Mouse (Mus musculus) forebrain, embryonic 15.5 days (tissue): ENCODE results near the gene Fam83b. TPM values are rescaled to one million over a fixed set of nuclear protein-coding genes. Genes with fewer than 3 reads are reported as not detected.

ENCODE experiments used
- ATAC-seq: fragments of 200-750 bp; cut with Nextera tagmentation; replicated peaks from 2 replicates; pipeline ENCODE4 v1.8.0; 2017; ENCODE audit warnings: mild to moderate bottlenecking, moderate TSS enrichment, moderate library complexity
- H3K27ac ChIP-seq: fragments of 300-500 bp; sonication (generic); replicated peaks from 2 replicates; pipeline ENCODE4 v1.5.1; 2015; ENCODE audit warnings: mild to moderate bottlenecking, inconsistent platforms
- H3K27me3 ChIP-seq: fragments of 300-500 bp; sonication (generic); 2 replicates; pipeline ENCODE4 v1.6.1; 2015; ENCODE audit warnings: inconsistent platforms
- H3K36me3 ChIP-seq: fragments of 300-500 bp; sonication (generic); 2 replicates; pipeline ENCODE4 v1.6.1; 2015; ENCODE audit warnings: mild to moderate bottlenecking, inconsistent platforms
- H3K4me1 ChIP-seq: fragments of 300-500 bp; sonication (generic); 2 replicates; pipeline ENCODE4 v1.6.1; 2015; ENCODE audit warnings: inconsistent platforms
- H3K4me2 ChIP-seq: fragments of 300-500 bp; sonication (generic); replicated peaks from 2 replicates; pipeline ENCODE4 v1.6.1; 2015; ENCODE audit warnings: mild to moderate bottlenecking, inconsistent platforms
- H3K4me3 ChIP-seq: fragments of 300-500 bp; sonication (generic); 2 replicates; pipeline ENCODE4 v1.5.1; 2015; ENCODE audit warnings: mild to moderate bottlenecking, inconsistent platforms
- H3K9ac ChIP-seq: fragments of 300-500 bp; sonication (generic); replicated peaks from 2 replicates; pipeline ENCODE4 v1.6.1; 2015; ENCODE audit warnings: mild to moderate bottlenecking, inconsistent platforms
- H3K9me3 ChIP-seq: fragments of 300-500 bp; sonication (generic); 2 replicates; pipeline ENCODE4 v1.6.1; 2016; ENCODE audit warnings: inconsistent platforms
- WGBS: fragments of 180-500 bp; shearing (Covaris S2); methylation state at CpG from one replicate; pipeline ENCODE4 v1.1.7; 2015; ENCODE audit warnings: mixed read lengths; 5-methylcytosine and 5-hydroxymethylcytosine counted together
- polyA plus RNA-seq: library from polyadenylated mRNA; unstranded; fragments of >200 nt; fragmentation: Nextera tagmentation; extraction: Ambion mirVana; gene quantifications from 2 replicates; pipeline ENCODE4 v1.2.1, GENCODE M21; 2015

Gene Fam83b
- polyA plus RNA-seq, 1 experiment from 2014 or later = not detected

DNA sequence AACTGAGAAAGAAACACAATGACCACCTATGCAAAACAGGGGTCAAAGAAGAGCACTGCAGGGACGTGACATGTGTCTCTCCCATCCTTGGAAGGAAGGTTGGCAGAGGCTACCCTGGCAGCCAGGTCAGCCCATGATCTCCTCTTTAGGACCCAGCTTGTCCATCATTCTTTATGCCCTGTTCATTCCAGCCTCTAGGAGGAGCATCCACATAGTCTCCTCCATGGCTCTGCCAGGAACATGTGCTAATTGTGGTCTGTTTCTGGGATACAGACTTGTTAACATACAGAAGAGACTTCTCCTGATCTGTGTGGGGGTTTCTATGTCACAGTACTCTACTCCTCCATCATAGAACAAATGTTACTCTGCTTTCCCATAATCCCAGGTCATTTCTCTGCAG lies 48.3 kb downstream of the Fam83b start:
- H3K4me2 ChIP-seq = no peak overlapping the region
- no peak for ATAC-seq
- no peaks in the 10 kb centered on the region for H3K9me3 ChIP-seq
- H3K9ac ChIP-seq = no peak overlapping the region
- no peak overlapping the region for H3K4me3 ChIP-seq
- 76% methylated on average over 1 of the region's 1 CpGs for WGBS
- H3K4me1 ChIP-seq = no peaks in the 10 kb centered on the region
- no peaks in the 10 kb centered on the region for H3K27me3 ChIP-seq
- H3K36me3 ChIP-seq = no peaks in the 10 kb centered on the region
- no peak overlapping the region for H3K27ac ChIP-seq

DNA sequence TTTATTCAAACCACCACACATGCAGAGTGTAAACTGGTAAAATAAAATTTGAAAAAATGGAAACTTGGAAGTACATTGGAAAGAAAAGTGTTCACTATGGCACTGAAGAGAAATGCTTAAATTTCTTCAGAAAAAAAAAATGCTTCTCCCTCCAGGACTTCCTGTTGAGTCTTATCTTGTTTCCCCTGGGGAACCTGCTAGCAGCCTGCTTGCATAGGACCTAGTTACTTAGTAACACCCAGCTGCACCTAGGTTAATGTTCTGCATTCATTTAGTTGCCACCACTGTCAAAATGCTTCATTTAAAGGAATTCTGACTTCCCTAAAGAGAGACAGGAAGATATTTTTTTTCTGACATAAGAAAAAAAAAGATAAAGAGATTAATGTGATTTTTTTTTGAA lies 61.3 kb downstream of the Fam83b start:
- Histone ChIP-seq H3K4me1 (no peaks in the 10 kb centered on the region), H3K4me3 (no peak overlapping the region), H3K27me3 (no peaks in the 10 kb centered on the region), H3K9ac (no peak overlapping the region), H3K4me2 (no peak overlapping the region), H3K9me3 (no peaks in the 10 kb centered on the region), H3K36me3 (no peaks in the 10 kb centered on the region), H3K27ac (no peak overlapping the region)
- ATAC-seq = no peak

DNA sequence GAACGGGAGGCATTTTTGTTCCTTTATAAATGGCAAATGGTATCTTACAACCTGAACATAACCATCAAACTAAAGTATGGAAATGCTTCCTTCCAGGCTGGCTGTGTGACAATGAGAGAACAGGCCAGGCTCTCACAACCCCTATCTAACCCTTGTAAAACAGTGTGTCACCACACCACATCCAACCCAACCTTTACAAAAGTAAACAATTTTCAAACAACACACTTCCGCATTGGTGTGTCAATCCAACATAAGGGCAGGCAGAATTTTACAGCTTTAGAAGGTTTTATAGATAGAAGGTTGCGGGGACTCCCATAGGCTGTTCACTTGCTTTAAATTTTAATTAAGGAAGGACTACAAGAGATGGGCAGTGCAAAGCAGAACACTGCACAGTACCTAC lies 77.2 kb downstream of the Fam83b start:
- Histone ChIP-seq H3K27me3 (no peaks in the 10 kb centered on the region), H3K27ac (no peak overlapping the region), H3K4me2 (no peak overlapping the region), H3K9ac (no peak overlapping the region), H3K4me1 (no peaks in the 10 kb centered on the region), H3K36me3 (no peaks in the 10 kb centered on the region), H3K4me3 (no peak overlapping the region), H3K9me3 (no peaks in the 10 kb centered on the region)
- 92% methylated on average over 3 of the region's 3 CpGs for WGBS
- no peak for ATAC-seq

GRCm38 (mm10) chr9:76480088-76480487 lies 86.8 kb downstream of the Fam83b start:
- Histone ChIP-seq H3K27me3 (no peaks in the 10 kb centered on the region), H3K36me3 (no peaks in the 10 kb centered on the region), H3K4me1 (no peaks in the 10 kb centered on the region), H3K4me3 (no peak overlapping the region), H3K27ac (no peak overlapping the region), H3K9me3 (no peaks in the 10 kb centered on the region), H3K4me2 (no peak overlapping the region), H3K9ac (no peak overlapping the region)
- ATAC-seq = no peak
- 81% methylated on average over 3 of the region's 3 CpGs for WGBS

DNA sequence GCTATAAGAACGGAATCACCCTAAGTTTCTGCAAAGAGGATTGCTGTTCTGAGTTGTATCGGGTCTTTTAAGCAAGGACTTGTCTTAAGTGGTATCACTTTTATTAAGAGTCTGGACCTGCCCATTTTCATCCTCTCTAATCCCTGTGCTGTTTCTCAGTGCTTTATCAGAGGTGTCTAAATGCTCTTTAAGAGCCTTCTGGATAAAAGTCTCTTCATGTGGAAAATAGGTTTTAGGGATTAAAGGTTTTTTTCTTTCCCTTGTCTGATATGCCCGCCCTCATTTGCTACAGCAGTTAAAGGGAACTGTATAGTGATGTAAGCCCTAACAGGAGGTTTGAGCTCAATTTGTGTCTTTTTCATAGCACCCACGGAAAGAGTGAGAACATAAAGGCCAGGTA lies 97.4 kb downstream of the Fam83b start:
- H3K4me2 ChIP-seq = no peak overlapping the region
- no peak overlapping the region for H3K4me3 ChIP-seq
- no peaks in the 10 kb centered on the region for H3K4me1 ChIP-seq
- H3K27ac ChIP-seq = no peak overlapping the region
- no peaks in the 10 kb centered on the region for H3K36me3 ChIP-seq
- whole genome bisulfite sequencing = 3% methylated on average over 4 of the region's 4 CpGs
- H3K9me3 ChIP-seq = no peaks in the 10 kb centered on the region
- no peak overlapping the region for H3K9ac ChIP-seq
- no peaks in the 10 kb centered on the region for H3K27me3 ChIP-seq
- no peak for ATAC-seq

DNA sequence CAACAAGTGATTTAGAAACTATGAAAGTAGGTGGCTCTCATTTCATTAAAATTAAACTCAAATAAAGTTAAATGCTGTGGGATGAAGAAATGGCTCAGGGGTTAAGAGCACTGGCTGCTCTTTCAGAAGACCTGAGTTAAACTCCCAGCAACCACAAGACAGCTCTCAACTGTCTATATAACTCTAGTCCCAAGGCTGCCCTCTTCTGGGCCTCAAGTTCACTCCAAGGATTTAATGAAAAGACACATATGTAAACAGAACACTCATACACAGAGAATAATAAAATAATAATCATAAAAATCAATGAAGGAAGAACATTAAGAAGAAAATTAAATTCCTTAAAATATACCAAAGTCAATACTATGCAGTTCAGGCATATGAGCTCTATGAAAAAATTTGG lies 105.4 kb downstream of the Fam83b start:
- H3K36me3 ChIP-seq = no peaks in the 10 kb centered on the region
- H3K9me3 ChIP-seq = no peaks in the 10 kb centered on the region
- no peak overlapping the region for H3K9ac ChIP-seq
- H3K4me3 ChIP-seq = no peak overlapping the region
- no peak overlapping the region for H3K4me2 ChIP-seq
- no peak for ATAC-seq
- H3K4me1 ChIP-seq = no peaks in the 10 kb centered on the region
- no peaks in the 10 kb centered on the region for H3K27me3 ChIP-seq
- no peak overlapping the region for H3K27ac ChIP-seq

DNA sequence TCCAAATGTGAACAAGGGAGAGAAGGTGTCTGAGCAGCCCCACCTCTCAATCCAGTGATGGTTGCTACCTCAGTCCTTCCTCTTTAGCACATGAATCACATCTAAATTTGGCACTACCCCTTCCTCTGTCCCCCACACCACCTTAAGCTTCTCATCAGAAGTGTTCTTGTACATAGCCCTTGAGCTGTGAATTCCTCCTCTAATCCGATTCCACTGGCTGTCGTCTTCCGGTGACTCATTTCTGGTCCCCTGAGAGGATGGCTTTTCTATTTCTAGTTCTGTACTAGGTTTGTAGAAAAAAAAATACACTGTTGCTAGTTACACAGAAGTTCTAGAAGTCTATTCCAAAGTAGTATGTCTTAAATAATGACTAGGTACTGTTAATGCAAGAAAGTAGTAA lies 111.2 kb downstream of the Fam83b start:
- 96% methylated on average over 3 of the region's 3 CpGs for WGBS
- H3K27me3 ChIP-seq = no peaks in the 10 kb centered on the region
- no peak overlapping the region for H3K27ac ChIP-seq
- no peaks in the 10 kb centered on the region for H3K4me1 ChIP-seq
- no peak overlapping the region for H3K9ac ChIP-seq
- H3K4me2 ChIP-seq = no peak overlapping the region
- H3K4me3 ChIP-seq = no peak overlapping the region
- H3K36me3 ChIP-seq = no peaks in the 10 kb centered on the region
- ATAC-seq = no peak
- H3K9me3 ChIP-seq = no peaks in the 10 kb centered on the region

Other genes with a start within 250 kb of the Fam83b start
- 2.9 and 3.1 TPM in 2 replicates for gene Hcrtr2, start 243.3 kb downstream of the Fam83b start, polyA plus RNA-seq